Mouse (Mus musculus): Measurements from ENCODE around the gene Ciao2b.

GRCm38 (mm10) chr8:104593536-104594325 is 48.0 kb downstream of the Ciao2b start:
- TF ChIP-seq GATA1 (IDR thresholded peaks at IDR 0.05; ENCODE audit: borderline replicate concordance, low read length) (no peak), FLI1 (IDR thresholded peaks at IDR 0.05; ENCODE audit: low read length) (no peak)

Data from megakaryocyte, embryonic 14.5 days (primary cell).